Mouse (Mus musculus) layer of hippocampus, postnatal 14 days (tissue): ENCODE results near the gene Scn5a. TPM values are rescaled to one million over a fixed set of nuclear protein-coding genes. Genes with fewer than 3 reads are reported as not detected.

ENCODE experiments used
- DNase-seq, 2 experiments: peaks; one replicate each; pipeline ENCODE4 v3.0.0; 2021 to 2022; ENCODE audit warnings: low spot score in 2 of 2, mixed read lengths in 1 of 2
- total RNA-seq, 2 experiments: library from RNA; stranded (reverse); gene quantifications; 2 replicates each; pipeline ENCODE4 v1.2.3; 2021

The Scn5a gene
- total RNA-seq, 2 experiments from 2014 or later, result 1.0 to 1.2 TPM

DNA sequence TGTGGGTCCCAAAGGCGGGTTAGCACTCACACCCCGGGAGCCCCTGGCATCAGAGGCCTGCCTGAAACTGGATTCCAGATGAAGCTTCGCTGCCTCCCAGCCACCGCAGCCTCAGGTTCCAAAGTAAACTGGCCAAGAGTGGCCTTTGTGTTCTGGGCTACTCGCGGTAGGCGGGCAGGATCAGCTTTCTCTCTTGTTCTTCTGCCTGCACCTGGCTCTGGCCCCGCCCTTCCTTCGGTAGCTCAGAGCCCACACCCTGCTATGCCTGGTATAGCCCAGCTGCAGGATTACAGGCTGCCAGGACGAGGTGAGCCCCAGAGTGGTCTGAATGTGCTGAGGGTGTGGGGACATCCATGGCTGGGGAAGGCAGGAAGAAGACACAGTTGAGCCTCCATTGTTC lies 12.6 kb downstream of the Scn5a start:
- no peak for DNase-seq

DNA sequence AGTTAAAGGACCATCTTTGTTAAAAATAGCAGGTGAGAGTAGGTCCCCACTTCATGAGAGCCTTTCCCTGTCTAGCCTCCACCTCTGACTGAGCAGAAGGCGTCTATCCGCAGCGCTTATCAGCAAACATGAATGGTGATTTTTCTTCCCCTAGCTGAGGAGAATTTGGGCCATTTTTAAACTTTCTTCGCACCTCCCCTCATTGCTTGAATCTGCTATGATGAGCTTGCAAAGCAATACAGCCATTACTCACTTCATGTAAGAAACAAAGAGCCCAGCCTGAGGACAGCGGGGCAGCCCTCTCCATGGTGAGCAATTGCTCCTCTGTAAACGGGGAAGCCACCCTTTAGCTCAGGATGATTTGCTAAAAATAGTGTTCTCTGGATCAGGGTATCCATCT lies 14.0 kb downstream of the Scn5a start:
- no peak for DNase-seq

DNA sequence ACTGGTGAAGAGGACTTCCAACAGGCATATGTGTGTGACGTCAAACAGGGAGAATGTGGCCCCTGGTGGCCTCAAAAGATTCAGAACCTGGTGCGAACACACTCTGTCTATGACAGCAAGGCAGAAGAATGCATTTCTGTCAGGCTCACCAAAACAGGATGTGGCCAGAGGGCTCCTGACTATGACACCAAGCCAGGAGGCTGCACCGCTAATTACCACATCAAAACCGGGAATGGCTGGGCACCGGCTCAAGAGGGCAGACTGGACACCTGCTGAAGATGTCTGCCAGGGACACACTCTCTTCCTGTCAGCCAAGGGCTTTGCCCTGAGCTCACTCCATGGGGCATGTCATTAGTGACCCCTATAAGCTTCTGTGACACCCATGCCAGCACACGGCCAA lies 15.2 kb downstream of the Scn5a start:
- no peak for DNase-seq

DNA sequence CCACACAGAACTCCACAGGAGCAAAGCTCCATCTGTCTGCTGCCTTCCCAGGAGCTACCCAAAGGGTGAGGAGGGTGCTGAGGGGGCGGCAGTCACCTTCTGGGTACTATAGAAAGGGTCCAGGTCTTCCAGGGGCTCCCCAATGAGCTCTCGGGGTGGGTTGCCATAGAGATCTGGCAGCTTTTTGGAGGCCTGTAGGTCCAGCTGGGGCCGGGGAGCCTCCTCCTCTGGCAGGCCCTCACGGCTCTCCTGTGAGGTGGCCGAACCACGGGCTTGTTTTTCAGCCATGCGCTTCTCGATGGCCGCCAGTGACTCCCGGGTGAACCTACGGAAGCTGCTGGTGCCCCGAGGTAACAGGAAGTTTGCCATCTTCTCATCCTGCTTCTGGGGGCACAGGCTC lies 16.6 kb downstream of the Scn5a start:
- no peak for DNase-seq

DNA sequence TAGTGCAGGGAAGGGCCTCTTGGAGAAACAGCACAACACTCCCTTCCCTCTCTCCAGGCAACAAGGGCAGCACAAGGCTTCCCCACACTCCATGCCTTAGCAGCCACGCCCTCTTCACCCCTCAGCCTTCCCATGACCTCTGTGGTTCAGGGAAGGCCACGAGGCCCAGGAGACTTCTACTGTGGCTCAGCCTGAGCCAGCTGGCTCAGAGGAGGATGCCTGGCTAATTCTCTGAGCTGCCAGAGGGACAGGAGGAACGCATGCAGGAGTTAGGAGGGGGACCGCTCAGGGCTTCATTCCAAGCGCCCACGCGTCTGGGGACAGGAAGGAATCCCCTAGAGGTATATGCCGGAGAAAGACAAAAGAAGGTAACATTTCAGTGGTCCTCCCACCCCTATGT lies 17.1 kb downstream of the Scn5a start:
- no peak for DNase-seq

DNA sequence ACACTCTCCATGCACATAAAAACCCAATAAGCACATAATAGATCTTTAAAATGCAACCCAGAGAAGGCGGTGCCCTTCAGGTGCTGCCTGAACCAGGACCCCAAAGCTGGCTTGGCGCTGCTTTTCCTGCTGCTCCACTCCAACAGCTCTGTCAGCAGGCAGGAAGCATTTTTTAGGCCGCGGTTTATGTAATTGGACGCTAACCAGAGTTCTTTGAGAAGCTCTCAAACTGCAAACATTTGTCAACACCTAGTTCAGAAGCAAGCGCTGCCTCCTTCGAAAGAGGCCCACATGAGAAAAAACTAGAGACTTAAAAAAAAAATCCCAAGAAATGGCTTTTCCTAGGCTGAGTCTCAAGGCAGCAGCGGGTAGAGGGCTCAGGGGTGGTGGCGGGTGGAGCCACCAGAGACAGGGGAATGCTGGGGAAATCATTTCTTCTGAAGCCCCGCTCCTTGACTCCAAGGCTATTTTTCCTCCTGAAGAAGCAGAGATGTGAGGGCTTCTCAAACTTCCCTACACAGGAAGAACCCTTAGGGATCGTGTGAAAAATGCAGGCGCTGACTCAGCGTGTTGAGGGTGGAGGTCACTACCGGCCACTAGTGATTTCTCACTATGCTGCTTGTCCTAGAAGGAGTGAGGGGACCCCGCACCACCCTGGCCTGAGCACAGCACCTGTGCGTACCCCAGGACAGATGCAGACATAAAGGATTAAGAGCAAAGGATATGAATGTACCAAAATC lies 19.1 kb downstream of the Scn5a start:
- no peak for DNase-seq

DNA sequence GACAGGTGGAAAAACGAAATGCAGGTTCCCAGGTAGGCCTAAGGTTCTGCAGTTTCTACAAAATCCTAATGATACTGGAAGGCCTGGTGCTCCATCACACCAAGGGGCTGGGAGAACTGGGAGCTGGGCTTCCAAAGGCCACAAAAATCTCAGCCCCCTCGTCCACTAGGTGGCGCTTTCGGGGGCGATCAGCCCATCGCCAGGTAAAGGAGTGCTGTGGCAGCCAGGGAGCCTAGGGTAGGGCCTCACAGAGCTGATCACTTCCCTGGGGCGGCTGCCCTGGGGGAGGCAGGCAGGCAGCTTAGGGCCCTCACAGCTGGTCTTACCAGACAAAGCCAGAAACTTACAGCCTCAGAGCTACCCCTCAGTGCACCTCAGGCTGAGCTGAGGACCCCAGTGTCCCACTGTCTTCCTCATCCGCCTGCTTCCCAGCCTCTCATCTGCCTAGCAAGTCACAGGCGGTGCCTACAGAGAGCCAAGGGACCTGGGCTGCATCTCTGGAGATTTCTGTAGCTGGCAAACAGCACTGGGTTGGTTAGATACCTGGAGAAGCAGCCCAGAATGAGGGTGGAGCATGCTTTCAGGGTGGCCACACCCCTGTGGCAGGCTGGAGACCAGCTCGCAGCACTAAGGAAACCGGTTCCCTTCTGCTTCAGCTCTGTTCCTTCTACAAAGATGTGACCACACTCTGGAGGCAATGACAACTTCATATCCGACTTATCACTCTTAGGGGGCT lies 20.5 kb downstream of the Scn5a start:
- no peak for DNase-seq

DNA sequence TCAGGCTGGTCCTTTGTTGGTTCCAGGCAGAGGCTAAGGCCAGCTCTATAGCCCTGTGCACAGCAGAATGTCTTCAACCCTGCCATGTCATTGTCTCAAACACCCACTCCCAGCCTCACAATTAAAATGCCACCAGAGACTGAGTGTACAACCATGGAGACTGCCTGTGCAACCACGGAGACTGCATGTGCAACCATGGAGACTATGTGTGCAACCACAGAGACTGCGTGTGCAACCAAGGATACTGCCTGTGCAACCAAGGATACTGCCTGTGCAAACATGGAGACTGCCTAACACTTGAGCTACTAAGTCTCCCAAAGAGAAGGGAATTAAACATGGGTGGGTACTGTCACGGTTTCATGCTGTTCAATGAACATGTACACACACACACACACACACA lies 22.8 kb downstream of the Scn5a start:
- DNase-seq, result peak in 1 of 2 experiments; percentile 26

DNA sequence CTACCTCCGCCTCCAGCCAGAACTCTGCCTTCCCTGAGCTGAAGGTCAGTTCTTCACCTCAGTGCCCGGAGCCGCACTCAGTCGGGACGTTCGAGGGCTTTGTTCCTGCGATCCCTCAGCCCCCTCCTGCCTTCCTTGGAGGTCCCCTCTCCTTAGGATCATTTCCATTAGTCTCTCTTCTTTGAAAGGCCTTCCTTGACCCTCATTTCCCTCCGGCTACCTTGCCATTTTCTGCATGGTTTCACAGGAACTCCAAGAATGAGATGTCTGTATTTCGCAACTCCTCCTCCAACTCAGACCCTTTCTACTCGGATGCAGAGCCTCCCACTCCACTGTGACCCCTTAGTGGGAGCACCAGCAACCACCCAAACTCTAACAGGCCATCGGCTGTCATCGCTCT lies 31.3 kb downstream of the Scn5a start:
- no peak for DNase-seq

DNA sequence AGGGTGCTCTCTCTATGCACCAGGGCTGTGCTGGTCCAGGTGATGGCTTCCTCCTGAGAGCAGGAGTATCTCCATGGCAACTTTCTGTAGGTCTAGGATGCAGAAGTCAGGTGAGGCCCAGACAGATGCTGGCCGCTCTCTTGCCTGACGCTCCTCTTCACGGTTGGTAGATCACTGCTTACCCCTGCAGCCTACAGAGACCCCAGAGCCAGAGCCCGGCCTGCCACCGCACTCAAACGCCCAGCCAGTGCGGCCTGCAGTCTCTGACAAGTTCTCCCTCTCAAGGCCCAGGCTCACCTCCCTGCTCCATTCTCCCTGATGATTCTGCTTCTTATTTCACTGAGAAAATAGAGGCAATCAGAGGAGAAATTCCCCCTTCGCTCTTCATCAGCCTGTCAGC lies 31.7 kb downstream of the Scn5a start:
- DNase-seq, result no peak

DNA sequence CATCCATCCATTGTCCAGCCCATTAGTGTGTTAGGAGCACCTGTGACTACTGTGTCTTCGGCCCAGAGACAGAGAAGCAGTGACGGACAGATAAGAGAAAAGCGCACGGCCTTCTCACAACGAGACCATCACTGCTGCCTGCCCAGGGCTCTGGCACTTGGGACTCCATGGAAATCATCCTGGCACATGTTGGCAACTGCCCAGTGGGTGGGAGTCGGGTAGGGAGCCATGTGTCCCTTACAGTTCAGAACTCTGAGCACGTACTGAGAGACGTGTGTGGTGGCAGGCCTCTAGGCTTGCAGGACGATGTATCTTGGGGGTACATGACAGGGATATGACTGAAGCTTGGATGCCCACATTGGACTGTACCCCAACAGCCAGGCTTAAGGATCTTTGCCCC lies 38.1 kb downstream of the Scn5a start:
- no peak for DNase-seq

DNA sequence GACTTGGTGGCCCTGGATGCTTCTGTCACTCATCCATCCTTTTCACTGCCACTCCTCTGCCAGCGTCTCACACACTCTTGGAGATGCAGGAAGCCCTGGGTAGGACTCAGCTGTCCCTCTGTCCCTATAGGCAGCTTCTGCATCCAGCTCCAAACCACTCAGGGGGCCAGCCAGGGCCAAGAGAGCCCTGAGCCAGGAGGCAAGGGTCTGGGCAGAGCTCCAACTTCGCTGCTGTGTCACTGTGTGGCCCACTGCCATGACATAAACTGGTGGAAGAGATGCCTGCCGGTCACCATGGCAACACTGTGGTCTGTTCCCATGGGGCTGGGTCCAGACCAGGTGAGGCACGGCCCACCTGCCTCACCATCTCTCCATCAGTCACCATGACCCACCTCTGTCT lies 41.0 kb downstream of the Scn5a start:
- DNase-seq, result no peak

DNA sequence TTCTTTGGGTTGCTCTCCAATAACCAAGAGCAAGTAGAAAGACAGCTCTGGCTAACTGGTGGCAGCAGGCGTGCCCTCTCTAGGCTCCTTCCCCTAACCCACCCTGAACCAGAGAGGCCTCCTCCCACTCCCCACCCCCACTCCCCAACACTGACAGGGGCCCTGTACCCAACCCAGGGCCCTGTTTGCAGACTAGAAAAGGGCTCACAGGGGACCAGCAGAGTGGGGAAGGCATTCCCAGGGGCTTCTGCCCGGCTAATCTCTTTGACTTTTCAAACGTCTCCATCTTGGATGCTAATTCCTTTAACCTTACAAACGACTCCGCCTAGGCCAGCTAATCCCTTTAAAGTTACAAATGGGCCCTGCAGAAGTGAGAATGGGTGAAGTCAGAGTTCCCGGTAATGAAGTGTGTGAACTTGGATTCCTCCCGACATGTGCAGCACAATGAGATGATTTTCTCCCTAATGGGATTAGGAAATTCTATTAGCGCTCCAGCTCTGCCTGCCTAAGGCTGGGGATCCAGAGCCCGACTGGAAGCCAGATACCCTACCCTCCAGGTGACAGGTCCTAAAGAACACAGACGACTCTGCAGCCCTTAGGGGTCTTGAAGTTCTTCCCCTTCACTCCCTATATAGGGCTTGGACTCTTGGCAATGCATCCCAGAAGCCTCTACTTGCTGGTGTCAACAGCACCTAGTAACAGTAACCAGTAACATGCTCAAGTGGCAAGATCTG lies 47.0 kb downstream of the Scn5a start:
- DNase-seq, result no peak

DNA sequence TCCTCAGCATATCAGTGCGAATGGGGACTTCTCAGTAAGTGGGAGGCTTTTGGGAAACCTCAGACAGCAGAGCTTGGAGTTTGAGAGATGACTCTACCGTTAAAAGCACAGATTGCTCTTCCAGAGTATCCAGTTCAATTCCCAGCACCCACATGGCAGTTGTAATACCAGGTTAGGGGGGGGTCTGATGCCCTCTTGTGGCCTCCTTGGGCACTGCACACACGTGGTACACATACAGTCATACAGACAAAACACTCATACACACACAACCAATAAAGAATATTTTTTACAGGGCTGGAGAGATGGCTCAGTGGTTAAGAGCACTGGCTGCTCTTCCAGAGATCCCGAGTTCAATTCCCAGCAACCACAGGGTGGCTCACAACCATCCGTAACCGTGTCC lies 54.3 kb downstream of the Scn5a start:
- no peak for DNase-seq

DNA sequence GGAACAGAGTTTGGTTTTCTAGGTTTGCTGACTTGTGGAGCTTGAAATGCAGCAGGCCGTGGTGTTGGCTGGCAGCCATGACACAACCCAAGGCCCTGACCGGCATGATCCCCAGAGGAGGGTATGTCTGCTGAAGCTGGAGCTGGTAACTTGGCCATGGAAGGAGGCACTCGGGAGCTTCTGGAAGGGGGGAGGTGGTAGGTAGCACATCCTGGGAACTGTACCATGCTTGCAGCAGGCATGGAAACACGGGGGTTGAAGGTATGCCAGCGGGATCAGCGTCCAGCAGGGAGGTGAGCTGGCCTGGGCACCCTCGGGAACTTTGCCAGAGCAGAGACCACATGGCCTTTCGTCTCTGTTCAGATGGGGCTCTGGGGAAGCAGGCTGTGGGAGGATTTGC lies 55.5 kb downstream of the Scn5a start:
- DNase-seq, result no peak

DNA sequence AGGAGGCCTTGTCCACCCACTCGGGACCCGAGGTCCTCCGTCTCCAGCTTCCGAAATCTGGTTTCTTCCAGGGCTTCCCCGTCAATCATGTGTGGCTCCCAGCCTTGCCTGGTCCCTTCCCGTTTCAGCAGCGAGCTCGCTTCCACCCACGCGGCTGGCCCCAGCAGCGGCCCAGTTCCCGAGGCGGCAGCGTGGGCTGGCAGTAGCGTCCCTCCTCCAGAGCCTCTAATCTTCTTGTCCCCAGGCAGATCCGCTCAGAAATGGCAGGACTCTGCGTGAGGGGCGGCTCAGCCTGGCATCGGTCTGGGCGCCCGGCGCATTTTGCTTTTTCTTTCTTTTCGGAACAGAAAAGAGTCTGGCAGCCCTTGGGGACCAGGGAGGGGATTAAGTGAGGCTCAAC lies 59.7 kb downstream of the Scn5a start:
- DNase-seq, result no peak

DNA sequence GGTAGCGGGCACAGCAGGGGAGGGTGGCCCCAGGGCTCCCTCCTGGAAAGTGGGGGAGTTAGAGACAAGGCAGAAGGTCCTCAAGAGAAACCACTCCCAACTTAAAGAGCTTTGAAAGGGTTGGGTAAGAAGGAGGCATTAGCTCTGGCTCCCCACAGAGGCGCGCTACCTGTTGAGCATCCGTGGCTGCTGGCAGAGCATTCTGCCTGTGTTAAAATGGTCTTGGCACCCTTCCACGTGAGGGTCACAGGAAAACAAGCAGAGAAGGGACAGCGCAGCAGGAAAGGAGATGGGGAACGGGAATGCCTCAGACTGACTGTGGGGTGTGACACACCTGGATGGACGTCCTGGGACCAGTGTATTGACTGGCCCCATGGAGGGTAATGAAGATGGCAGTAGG lies 60.6 kb downstream of the Scn5a start:
- DNase-seq, result no peak

DNA sequence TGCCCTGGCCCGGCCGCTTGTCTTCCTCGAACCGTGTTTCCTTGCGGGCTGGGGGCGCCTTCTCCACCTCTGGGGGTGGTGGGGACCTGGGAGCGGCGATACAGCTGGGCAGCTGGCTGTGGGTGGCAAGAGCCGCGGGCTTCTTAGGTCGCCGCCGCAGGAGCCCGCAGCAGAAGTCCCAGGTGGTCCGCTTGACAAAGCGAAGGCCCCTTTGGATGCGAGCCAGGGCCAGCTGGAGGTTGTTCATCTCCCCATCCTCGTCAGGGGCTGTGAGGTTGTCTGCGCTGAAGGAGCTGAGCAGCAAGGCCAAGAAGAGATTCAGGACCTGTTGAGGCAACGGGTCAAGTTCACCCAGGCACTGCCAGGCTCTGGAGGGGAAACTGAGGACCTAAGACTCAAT lies 61.3 kb downstream of the Scn5a start:
- DNase-seq, result no peak

DNA sequence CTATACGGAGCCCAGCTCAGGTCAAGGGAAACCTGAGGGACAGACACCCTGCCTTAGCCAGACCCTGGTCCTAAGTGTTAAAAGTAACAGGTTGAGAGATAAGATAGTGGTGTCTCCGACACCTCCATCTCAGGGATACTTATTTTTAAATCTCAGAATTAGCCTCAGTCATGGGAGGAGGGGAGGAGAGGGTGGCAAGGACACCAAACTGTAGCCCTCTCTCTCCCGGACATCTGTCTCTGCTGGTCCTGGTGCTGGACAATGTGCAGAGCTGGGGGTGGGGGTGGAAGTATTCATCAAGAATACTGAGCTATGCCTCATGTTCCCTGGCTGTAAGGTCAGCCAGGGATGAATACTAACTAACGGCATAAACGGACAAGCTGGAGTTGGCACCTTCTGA lies 62.0 kb downstream of the Scn5a start:
- DNase-seq, result no peak

DNA sequence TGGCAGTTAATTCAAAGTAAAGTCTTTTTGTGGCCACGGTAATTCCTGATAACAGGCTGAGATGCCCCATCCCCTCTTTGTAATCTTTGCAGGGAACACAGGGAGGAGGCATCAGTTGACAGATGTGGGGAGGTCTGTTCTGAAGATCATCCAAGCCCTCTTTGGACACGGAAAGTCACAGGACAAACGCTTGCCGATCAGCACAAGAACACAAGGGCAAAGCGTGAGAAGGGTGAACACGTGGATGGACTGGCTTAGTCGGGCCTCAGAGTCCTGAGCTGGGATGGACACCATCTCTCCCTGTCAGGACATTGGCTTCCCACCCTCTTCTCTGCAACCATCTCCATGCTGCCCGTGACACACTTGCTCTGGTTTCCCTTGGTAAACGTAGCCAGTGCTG lies 63.4 kb downstream of the Scn5a start:
- DNase-seq, result no peak

DNA sequence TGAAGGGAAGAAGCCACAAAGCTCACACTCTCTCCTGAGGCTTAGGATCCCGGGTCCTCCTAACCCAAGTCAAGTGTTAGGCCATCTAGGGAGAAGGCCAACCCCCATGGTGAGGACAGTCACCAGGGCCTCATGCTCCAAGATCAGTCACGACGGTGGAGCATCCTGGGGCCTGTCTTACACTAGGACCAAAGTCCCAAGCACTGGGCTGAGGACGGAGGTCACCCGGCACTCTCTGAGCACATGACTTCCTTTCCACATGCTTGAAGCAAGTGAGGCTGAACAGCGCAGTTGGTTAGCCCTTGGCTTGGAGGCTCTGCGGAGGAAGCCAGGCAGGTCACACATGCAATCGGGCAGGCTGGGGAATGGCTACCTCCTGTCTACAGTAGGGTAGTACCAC lies 63.8 kb downstream of the Scn5a start:
- DNase-seq, result no peak

DNA sequence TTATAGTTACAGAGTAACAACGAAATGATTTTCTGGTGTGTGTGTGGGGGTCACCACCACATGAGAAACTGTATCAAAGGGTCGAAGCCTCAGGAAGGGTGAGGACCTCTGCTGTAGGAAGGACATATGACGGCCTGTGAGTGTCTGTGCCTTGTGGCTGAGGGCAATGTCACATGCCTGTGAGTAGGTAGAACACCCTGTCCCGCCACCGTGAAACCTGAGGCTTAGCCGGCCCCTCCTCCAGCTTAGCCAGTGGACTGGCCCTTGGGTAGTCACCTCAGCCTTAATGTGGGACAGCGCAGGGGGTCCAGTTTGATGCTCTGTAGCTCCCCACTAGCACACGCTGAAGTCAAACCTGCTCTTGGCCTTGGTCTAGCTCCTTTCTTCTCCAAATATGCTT lies 65.0 kb downstream of the Scn5a start:
- DNase-seq, result no peak
